Mouse (Mus musculus) NIH3T3 (cell line): ENCODE data around the gene Trpm3.

ENCODE experiments used
- DNase-seq: peaks from one replicate; pipeline ENCODE4 v3.0.0-alpha.2; 2012; ENCODE audit warnings: low read depth

Trpm3 gene

GRCm38 (mm10) chr19:22303952-22304655, 165.3 kb downstream of the Trpm3 start:
- peak; percentile 94 for DNase-seq

- no peak for DNase-seq
Measured at GRCm38 (mm10) chr19:22308081-22308480, 169.2 kb downstream of the Trpm3 start.

GRCm38 (mm10) chr19:22317306-22317705, 178.5 kb downstream of the Trpm3 start:
- DNase-seq = no peak

GRCm38 (mm10) chr19:22326813-22327212, 188.0 kb downstream of the Trpm3 start:
- no peak for DNase-seq

GRCm38 (mm10) chr19:22327226-22327625, 188.4 kb downstream of the Trpm3 start:
- no peak for DNase-seq

GRCm38 (mm10) chr19:22336278-22336677, 197.4 kb downstream of the Trpm3 start:
- DNase-seq = no peak

GRCm38 (mm10) chr19:22337468-22337867, 198.6 kb downstream of the Trpm3 start:
- peak; percentile 83 for DNase-seq

GRCm38 (mm10) chr19:22338927-22339326, 200.1 kb downstream of the Trpm3 start:
- no peak for DNase-seq

- no peak for DNase-seq
Measured at GRCm38 (mm10) chr19:22354037-22354541, 215.2 kb downstream of the Trpm3 start.

- no peak for DNase-seq
Measured at GRCm38 (mm10) chr19:22386890-22387289, 248.0 kb downstream of the Trpm3 start.

GRCm38 (mm10) chr19:22394700-22395099, 255.9 kb downstream of the Trpm3 start:
- no peak for DNase-seq

- DNase-seq = no peak
Measured at GRCm38 (mm10) chr19:22404049-22404448, 265.2 kb downstream of the Trpm3 start.

- DNase-seq = no peak
Measured at GRCm38 (mm10) chr19:22418239-22418638, 279.4 kb downstream of the Trpm3 start.

GRCm38 (mm10) chr19:22437207-22437606, 298.4 kb downstream of the Trpm3 start:
- DNase-seq = no peak

GRCm38 (mm10) chr19:22447418-22448339, 308.8 kb downstream of the Trpm3 start:
- no peak for DNase-seq

- DNase-seq = no peak
Measured at GRCm38 (mm10) chr19:22448340-22449288, 309.8 kb downstream of the Trpm3 start.

- no peak for DNase-seq
Measured at GRCm38 (mm10) chr19:22451290-22451689, 312.4 kb downstream of the Trpm3 start.

- no peak for DNase-seq
Measured at GRCm38 (mm10) chr19:22456935-22457334, 318.1 kb downstream of the Trpm3 start.

GRCm38 (mm10) chr19:22462043-22462442, 323.2 kb downstream of the Trpm3 start:
- DNase-seq = no peak

GRCm38 (mm10) chr19:22463506-22463905, 324.7 kb downstream of the Trpm3 start:
- no peak for DNase-seq

- DNase-seq = no peak
Measured at GRCm38 (mm10) chr19:22469608-22470007, 330.8 kb downstream of the Trpm3 start.
